Mouse (Mus musculus) liver, embryonic 14.5 days (tissue): ENCODE measurements around the gene Shank2. TPM values are rescaled to one million over a fixed set of nuclear protein-coding genes. Genes with fewer than 3 reads are reported as not detected.

Experiments
- ATAC-seq: fragments of 200-750 bp; cut with Nextera tagmentation; 2 replicates; pipeline ENCODE4 v1.8.0; 2017; ENCODE audit warnings: moderate number of reproducible peaks, mild to moderate bottlenecking, moderate library complexity; ENCODE audit not compliant: insufficient read depth
- DNase-seq, 3 experiments: peaks; one replicate each; pipeline ENCODE4 v3.0.0-alpha.2; 2012 to 2013; ENCODE audit warnings: low read depth in 3 of 3, low spot score in 3 of 3
- H3K27ac ChIP-seq: fragments of 300-500 bp; sonication (generic); 2 replicates; pipeline ENCODE4 v1.5.1; 2014; ENCODE audit warnings: moderate library complexity, mild to moderate bottlenecking, control low read depth, inconsistent platforms
- H3K27me3 ChIP-seq: fragments of 300-500 bp; sonication (generic); 2 replicates; pipeline ENCODE4 v1.6.1; 2014; ENCODE audit warnings: mild to moderate bottlenecking, low read length, moderate library complexity; ENCODE audit not compliant: control insufficient read depth, insufficient read depth
- H3K36me3 ChIP-seq: fragments of 300-500 bp; sonication (generic); replicated peaks from 2 replicates; pipeline ENCODE4 v1.6.1; 2014; ENCODE audit warnings: low read depth; ENCODE audit not compliant: control insufficient read depth, insufficient read depth
- H3K4me1 ChIP-seq, 2 experiments: fragments of 200-500 bp in 1 of 2; fragments of 300-500 bp in 1 of 2; sonication (generic) in 1 of 2; replicated peaks; 2 replicates each; pipeline ENCODE4 v1.6.1; 2012 to 2014; ENCODE audit warnings: antibody characterized with exemption in 1 of 2, inconsistent platforms in 1 of 2, low read length in 1 of 2; ENCODE audit not compliant: control insufficient read depth in 2 of 2, insufficient read depth in 2 of 2
- H3K4me2 ChIP-seq: fragments of 300-500 bp; sonication (generic); 2 replicates; pipeline ENCODE4 v1.6.1; 2014; ENCODE audit warnings: low read depth, mild to moderate bottlenecking, control low read depth, moderate library complexity
- H3K4me3 ChIP-seq, 2 experiments: fragments of 200-500 bp in 1 of 2; fragments of 300-500 bp in 1 of 2; sonication (generic) in 1 of 2; 2 replicates each; pipeline ENCODE4 v1.5.1; 2012 to 2014; ENCODE audit warnings: low read depth in 2 of 2, low read length in 2 of 2, mild to moderate bottlenecking in 2 of 2, control low read depth in 1 of 2, inconsistent platforms in 1 of 2, moderate library complexity in 1 of 2; ENCODE audit not compliant: insufficient read depth in 1 of 2
- H3K9ac ChIP-seq: fragments of 300-500 bp; sonication (generic); replicated peaks from 2 replicates; pipeline ENCODE4 v1.6.1; 2014; ENCODE audit warnings: mild to moderate bottlenecking, control low read depth, moderate library complexity
- H3K9me3 ChIP-seq: fragments of 300-500 bp; sonication (generic); 2 replicates; pipeline ENCODE4 v1.6.1; 2016; ENCODE audit warnings: low read length, mixed read lengths; ENCODE audit not compliant: control insufficient read depth
- CTCF ChIP-seq: IDR thresholded peaks from 2 replicates; pipeline ENCODE4 v1.5.1; 2016; ENCODE audit warnings: antibody characterized with exemption, low read depth, control low read depth
- EP300 ChIP-seq: IDR thresholded peaks from 2 replicates; pipeline ENCODE4 v1.6.1; 2016; ENCODE audit warnings: antibody characterized with exemption, low read depth
- WGBS: fragments of 180-500 bp; shearing (Covaris S2); extraction: QIAGEN DNeasy Blood & Tissue Kit; methylation state at CpG from one replicate; pipeline ENCODE4 v1.1.7; 2014; ENCODE audit not compliant: insufficient replicate concordance; 5-methylcytosine and 5-hydroxymethylcytosine counted together
- polyA plus RNA-seq, 2 experiments: library from polyadenylated mRNA; depleted of rRNA in 1 of 2; stranded (reverse) in 1 of 2; unstranded in 1 of 2; fragments of >200 nt; fragmentation: Nextera tagmentation in 1 of 2; extraction: Ambion mirVana in 1 of 2; gene quantifications; 2 replicates each; pipeline versions ENCODE4 v1.2.1 to v1.2.3; 2012 to 2014

Gene Shank2
- polyA plus RNA-seq, 2 experiments = 0.17 to 0.35 TPM

DNA sequence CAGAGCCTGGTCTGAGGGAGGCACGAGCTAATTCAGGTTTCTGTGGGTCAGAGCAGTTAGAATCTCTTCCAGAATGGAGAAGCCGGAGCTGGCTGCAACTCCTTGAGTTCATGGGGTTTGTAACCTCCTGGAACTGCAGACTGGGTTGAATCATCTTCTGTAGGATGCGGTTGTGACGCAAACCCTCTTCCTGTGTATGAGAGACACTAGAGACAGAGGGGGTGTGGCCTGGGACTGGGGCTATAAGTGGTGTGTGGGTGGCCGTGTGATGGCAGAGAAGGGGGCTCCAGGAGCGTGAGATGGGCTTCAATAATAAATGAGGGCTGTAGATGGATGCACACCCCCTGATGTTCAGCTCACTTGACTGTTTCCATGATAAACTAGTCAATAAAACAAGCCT is 286.3 kb downstream of the Shank2 start:
- H3K4me3 ChIP-seq = no peak overlapping the region
- no peaks in the 10 kb centered on the region for H3K4me1 ChIP-seq
- TF ChIP-seq CTCF (no peak), EP300 (no peak)
- no peak for ATAC-seq
- DNase-seq = no peak
- H3K4me2 ChIP-seq = no peak overlapping the region
- peaks cover 8% of the 10 kb centered on the region for H3K27me3 ChIP-seq
- H3K9ac ChIP-seq = no peak overlapping the region
- H3K27ac ChIP-seq = no peak overlapping the region
- H3K9me3 ChIP-seq = no peaks in the 10 kb centered on the region
- 48% methylated on average over 6 of the region's 6 CpGs for WGBS
- H3K36me3 ChIP-seq = no peaks in the 10 kb centered on the region

DNA sequence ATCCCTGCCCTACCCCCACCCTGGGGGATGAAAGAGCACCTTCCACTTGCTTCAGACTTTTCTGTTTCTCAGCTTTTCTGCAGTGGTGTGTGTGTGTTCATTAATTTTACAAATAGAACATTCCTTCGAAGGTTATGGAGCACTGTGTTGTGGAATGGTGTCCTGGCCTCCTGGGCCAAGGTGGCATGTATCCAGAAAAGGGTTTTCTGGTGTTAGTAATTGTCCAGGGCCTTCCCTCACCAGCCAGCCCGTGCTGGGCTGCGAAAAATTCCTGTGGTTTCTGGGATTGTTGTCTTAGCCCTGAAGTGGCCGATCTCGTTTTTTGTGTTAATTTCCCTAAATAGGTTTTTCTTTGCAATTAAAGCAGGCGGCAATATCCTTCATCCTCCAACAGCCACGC is 289.8 kb downstream of the Shank2 start:
- Histone ChIP-seq H3K4me3 (no peak overlapping the region), H3K9me3 (no peaks in the 10 kb centered on the region), H3K27ac (no peak overlapping the region), H3K4me1 (no peaks in the 10 kb centered on the region), H3K9ac (no peak overlapping the region), H3K27me3 (no peaks in the 10 kb centered on the region), H3K36me3 (no peaks in the 10 kb centered on the region), H3K4me2 (no peak overlapping the region)
- no peak for DNase-seq
- no peak for ATAC-seq
- TF ChIP-seq CTCF = no peak
- TF ChIP-seq EP300 = no peak
- 37% methylated on average over 7 of the region's 7 CpGs for WGBS

DNA sequence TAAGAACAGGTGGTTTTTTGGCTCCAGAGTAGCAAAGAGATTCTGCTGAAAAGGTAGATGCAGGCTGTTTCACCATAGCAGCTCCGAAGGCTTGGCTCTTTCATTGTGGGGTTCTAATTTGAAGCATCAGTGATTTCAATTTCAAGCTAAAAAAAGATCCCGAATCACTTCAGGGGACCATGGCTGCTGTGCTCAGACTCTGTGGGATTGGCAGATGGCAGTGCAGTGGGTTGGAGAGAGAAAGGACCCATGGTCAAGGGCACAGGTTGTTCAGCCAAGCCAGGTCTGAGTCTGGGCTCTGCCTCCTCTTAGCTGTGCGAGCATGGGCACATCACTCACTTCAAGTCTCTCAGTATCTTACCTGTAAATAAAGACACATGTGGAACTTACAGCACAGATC is 291.9 kb downstream of the Shank2 start:
- 59% methylated on average over 3 of the region's 3 CpGs for WGBS

DNA sequence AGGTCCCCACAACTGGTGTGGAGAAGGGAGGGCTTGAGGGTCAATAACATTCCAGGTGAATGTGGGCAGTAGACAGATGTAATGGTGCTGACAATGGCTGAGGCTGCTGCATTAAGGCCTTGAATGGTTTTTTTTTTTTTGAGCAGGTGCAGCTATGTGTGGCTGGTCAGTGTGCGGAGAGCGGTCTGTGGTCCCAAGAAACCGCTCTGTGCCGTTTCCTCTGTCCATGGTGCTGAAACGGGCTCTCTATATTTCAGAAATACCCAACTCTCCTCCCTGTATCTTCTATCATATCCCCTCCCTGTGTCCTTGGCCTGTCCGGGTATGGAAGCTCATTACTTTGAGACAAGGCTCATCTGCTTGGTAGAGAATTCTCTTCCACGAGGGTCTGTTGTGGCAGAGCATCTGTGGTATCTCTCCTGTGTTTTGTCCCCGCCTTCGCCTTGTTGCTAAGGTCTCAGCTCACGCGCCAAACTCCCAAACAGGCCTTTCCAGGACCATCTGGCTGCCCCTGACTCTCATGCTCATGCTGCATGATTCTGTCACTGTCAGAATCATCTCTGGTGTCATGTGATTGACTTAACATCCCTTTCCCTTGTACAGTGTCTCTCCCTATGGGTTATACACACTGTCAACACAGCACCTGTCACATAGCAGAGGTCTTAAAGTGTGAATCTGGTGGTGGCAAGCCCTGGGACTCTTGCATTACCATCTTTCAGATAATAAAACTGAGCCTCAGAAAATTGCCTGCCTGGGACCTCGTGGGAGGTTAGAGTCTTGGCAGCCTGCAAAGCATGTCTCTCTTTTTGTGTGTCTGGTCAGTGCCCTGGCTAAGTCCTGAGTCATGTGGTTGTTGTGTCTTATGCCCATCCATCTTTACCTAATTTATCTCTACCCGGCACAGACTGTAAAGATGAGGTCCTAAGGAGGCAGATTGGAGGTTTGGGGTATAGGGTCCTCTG is 292.8 kb downstream of the Shank2 start:
- ATAC-seq = no peak

More for the DNA sequence above, 291.9 kb downstream of the Shank2 start:
- ATAC-seq (no peak), DNase-seq (no peak)
- H3K36me3 ChIP-seq = no peaks in the 10 kb centered on the region
- no peak overlapping the region for H3K9ac ChIP-seq
- no peaks in the 10 kb centered on the region for H3K9me3 ChIP-seq
- H3K4me1 ChIP-seq = no peaks in the 10 kb centered on the region
- H3K4me2 ChIP-seq = no peak overlapping the region
- H3K27ac ChIP-seq = no peak overlapping the region
- no peaks in the 10 kb centered on the region for H3K27me3 ChIP-seq
- no peak for TF ChIP-seq EP300
- TF ChIP-seq CTCF = no peak
- H3K4me3 ChIP-seq = no peak overlapping the region

DNA sequence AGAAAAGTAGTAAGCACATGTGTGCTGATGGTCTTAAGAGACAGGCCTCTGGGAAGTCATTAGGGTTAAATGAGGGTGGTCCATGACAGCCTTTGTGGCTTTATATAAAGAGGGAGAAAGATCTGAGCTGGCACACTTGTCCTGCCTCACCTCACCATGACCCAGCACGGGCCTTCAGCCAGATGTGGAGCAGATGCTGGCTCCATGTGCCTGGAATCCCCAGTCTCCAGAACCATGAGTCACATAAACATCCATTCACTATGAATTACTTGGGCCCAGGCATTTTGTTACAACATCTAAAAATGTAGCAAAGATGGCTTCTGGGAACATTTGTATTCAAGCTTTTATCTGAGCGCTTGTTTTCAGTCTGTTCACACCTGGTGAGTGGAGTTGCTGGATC is 297.6 kb downstream of the Shank2 start:
- 63% methylated on average over 2 of the region's 2 CpGs for WGBS
- no peak for DNase-seq
- no peaks in the 10 kb centered on the region for H3K36me3 ChIP-seq

More for the DNA sequence above, 292.8 kb downstream of the Shank2 start:
- H3K9me3 ChIP-seq = no peaks in the 10 kb centered on the region
- H3K4me1 ChIP-seq = no peaks in the 10 kb centered on the region
- no peak overlapping the region for H3K9ac ChIP-seq
- no peak for DNase-seq
- H3K4me2 ChIP-seq = no peak overlapping the region
- H3K4me3 ChIP-seq = no peak overlapping the region
- 34% methylated on average over 13 of the region's 13 CpGs for WGBS
- no peaks in the 10 kb centered on the region for H3K36me3 ChIP-seq
- no peak overlapping the region for H3K27ac ChIP-seq
- no peak for TF ChIP-seq CTCF
- no peaks in the 10 kb centered on the region for H3K27me3 ChIP-seq

More for the DNA sequence above, 297.6 kb downstream of the Shank2 start:
- Histone ChIP-seq H3K27me3 (no peaks in the 10 kb centered on the region), H3K9me3 (no peaks in the 10 kb centered on the region), H3K4me2 (no peak overlapping the region), H3K9ac (no peak overlapping the region), H3K4me1 (no peaks in the 10 kb centered on the region), H3K4me3 (no peak overlapping the region), H3K27ac (no peak overlapping the region)
- no peak for ATAC-seq
- TF ChIP-seq CTCF (no peak), EP300 (no peak)
